Mouse (Mus musculus): Measurements from ENCODE around the gene Sfn.

DNA sequence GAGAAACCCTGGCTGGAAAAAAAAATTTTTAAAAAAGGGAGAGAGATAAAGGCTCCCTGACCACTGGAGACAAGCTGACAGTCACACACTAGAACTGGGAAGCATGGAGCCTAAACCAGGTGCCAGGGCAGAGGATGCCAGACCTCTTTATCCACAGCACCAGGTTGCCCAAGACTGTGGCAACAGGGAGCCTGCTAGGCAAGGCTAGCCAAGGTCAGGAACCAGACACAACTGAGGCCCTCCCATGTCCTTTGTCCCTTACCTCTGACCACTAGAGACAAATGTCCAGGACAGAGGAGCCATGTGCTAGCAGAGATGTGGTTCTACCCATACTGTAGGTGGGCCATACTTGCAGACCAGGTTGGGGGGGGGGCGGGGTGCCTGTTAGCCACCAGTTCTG is 49.9 kb downstream of the Sfn start:
- TF ChIP-seq POLR2A (IDR thresholded peaks at IDR 0.05; ENCODE audit: borderline replicate concordance, low read depth, low read length) (no peak), CTCF (IDR thresholded peaks at IDR 0.05; ENCODE audit: low read depth, low read length) (no peak)

All from bone marrow macrophage, adult 2 months (primary cell).